17 mouse cellular contexts compared by ENCODE assay signal in genomic region chr15:67025746-67026145, GRCm38 (mm10).
A peak's percentile ranks its signal among the peaks of the same experiment; 100 is the strongest.
DNase-seq lines count a peak whose midpoint lies in the region; TF ChIP-seq lines count a peak whose summit lies in the region.
"Had no signal": no experiment of that assay in that cellular context is flagged by ENCODE, and none has a peak within 500 bp of the region (broad histone marks: within the 10 kb centered on the region; RNA-seq: fewer than 3 reads in every experiment).

No protein-coding gene starts in this region.

- intact Hi-C loops in heart, postnatal 36 days (cut with DNase I), result no loop called here

- H3K4me3 ChIP-seq in liver, adult 2 months (ENCODE audit: insufficient read depth, low read depth, low read length), result no peak overlapping the region

- no peaks in the 10 kb centered on the region for H3K36me3 ChIP-seq in liver, adult 2 months (ENCODE audit: control insufficient read depth, insufficient read depth, low read length)
- H3K36me3 ChIP-seq: G1E had no signal

- H3K79me2 ChIP-seq in liver, adult 2 months (ENCODE audit: control insufficient read depth, insufficient read depth, low read length), result no peaks in the 10 kb centered on the region

- no peak overlapping the region for H3K9ac ChIP-seq in liver, adult 2 months (ENCODE audit: low read depth, low read length)

- no peak for TF ChIP-seq POLR2A in liver, adult 2 months (IDR thresholded peaks at IDR 0.05; ENCODE audit: extremely low read depth, insufficient read depth, low read length)

- no peak overlapping the region for H3K27ac ChIP-seq in liver, adult 2 months (replicated peaks; ENCODE audit: insufficient read depth, low read depth, low read length)

- H3K4me1 ChIP-seq in liver, adult 2 months (ENCODE audit: control insufficient read depth, insufficient read depth, low read length), result 0 out of 2 replicates have a peak, but pooled peaks cover 1% of the 10 kb centered on the region

- peak; percentile 62 for DNase-seq in heart, adult 11 months
- DNase-seq in heart, postnatal 36 days, result no peak
- peak; percentile 59 for DNase-seq in liver, adult 2 months (ENCODE audit: extremely low read depth, low read depth, low spot score)
- no peak for DNase-seq in liver
- DNase-seq: adrenal gland, adult 2 months; adrenal gland, adult 8-10 months; adrenal gland, postnatal 10 days; adrenal gland, postnatal 14 days; adrenal gland, postnatal 25 days; adrenal gland, postnatal 36 days; B cell, adult 2 months; cerebellum, adult 11 months; cerebellum, adult 11-12 months; cerebellum, adult 18-20 months had no signal

- WGBS in liver, adult 2 months, result 37% methylated on average over 4 of the region's 4 CpGs

- no peaks in the 10 kb centered on the region for H3K27me3 ChIP-seq in liver, adult 2 months (ENCODE audit: control insufficient read depth, insufficient read depth, low read length)
- H3K27me3 ChIP-seq: CH12.LX, Patski had no signal

- no peak for TF ChIP-seq CTCF in liver, adult 2 months (IDR thresholded peaks at IDR 0.05; ENCODE audit: low read depth, low read length)

Comparison
In these comparisons a context has a peak if more than half of its experiments do, and no peak if none do; other contexts are left out.
1. DNase-seq: peak in heart, adult 11 months (single experiment) and liver, adult 2 months (single experiment); none in heart, postnatal 36 days (0 of 2) and liver (single experiment).